Mouse (Mus musculus) kidney, adult 2 months (tissue): ENCODE results near the gene Lrch4. TPM values are rescaled to one million over a fixed set of nuclear protein-coding genes. Genes with fewer than 3 reads are reported as not detected.

Source experiments
- DNase-seq: peaks from one replicate; pipeline ENCODE4 v3.0.0; 2021
- H3K27ac ChIP-seq: fragments of 200-500 bp; 2 replicates; pipeline ENCODE4 v1.5.1; 2012; ENCODE audit warnings: low read depth, low read length, control low read depth, inconsistent platforms; ENCODE audit not compliant: insufficient read depth
- H3K27me3 ChIP-seq: fragments of 200-500 bp; replicated peaks from 2 replicates; pipeline ENCODE4 v1.6.1; 2012; ENCODE audit warnings: mild to moderate bottlenecking, moderate library complexity, low read length, inconsistent platforms; ENCODE audit not compliant: control insufficient read depth, insufficient read depth
- H3K36me3 ChIP-seq: fragments of 200-500 bp; 2 replicates; pipeline ENCODE4 v1.6.1; 2012; ENCODE audit warnings: mild to moderate bottlenecking, moderate library complexity, low read length, inconsistent platforms; ENCODE audit not compliant: control insufficient read depth, insufficient read depth
- H3K4me1 ChIP-seq: fragments of 200-500 bp; 2 replicates; pipeline ENCODE4 v1.6.1; 2011; ENCODE audit warnings: low read length; ENCODE audit not compliant: control insufficient read depth, insufficient read depth
- H3K4me3 ChIP-seq: fragments of 200-500 bp; 2 replicates; pipeline ENCODE4 v1.5.1; 2011; ENCODE audit warnings: mild to moderate bottlenecking, low read depth, low read length, control low read depth; ENCODE audit not compliant: insufficient read depth
- CTCF ChIP-seq: fragments of 200-500 bp; conservative IDR thresholded peaks from 2 replicates; pipeline ENCODE4 v1.5.1; 2011; ENCODE audit warnings: low read depth, mild to moderate bottlenecking, control low read depth, low read length, moderate library complexity, mixed read lengths; ENCODE audit not compliant: insufficient read depth, insufficient read length
- POLR2A ChIP-seq: fragments of 200-500 bp; IDR thresholded peaks from one replicate; pipeline ENCODE4 v1.6.1; 2011; ENCODE audit warnings: low read depth, low read length, control low read depth
- WGBS: fragments of 180-500 bp; shearing (Covaris S2); methylation state at CpG from one replicate; pipeline ENCODE4 v1.1.7; 2018; 5-methylcytosine and 5-hydroxymethylcytosine counted together
- polyA plus RNA-seq: library from polyadenylated mRNA; depleted of rRNA; stranded (reverse); fragments of >200 nt; gene quantifications from 2 replicates; pipeline ENCODE4 v1.2.3, GENCODE M21; 2012

The Lrch4 gene
- polyA plus RNA-seq, 1 experiment: 45.5 TPM

- no peaks in the 10 kb centered on the region for H3K27me3 ChIP-seq
- TF ChIP-seq POLR2A (no peak), CTCF (no peak)
- no peaks in the 10 kb centered on the region for H3K36me3 ChIP-seq
- no peak for DNase-seq
- H3K4me3 ChIP-seq: peak overlapping the region; percentile 62
- WGBS: under 1% methylated on average over 22 of the region's 22 CpGs
- peaks cover 11% of the 10 kb centered on the region; the same call in 1 of the 2 replicates for H3K4me1 ChIP-seq
- H3K27ac ChIP-seq: peak overlapping the region; percentile 79
These were observed 27.6 kb upstream of the Lrch4 start for GRCm38 (mm10) chr5:137601365-137601729.

- H3K4me3 ChIP-seq: no peak overlapping the region
- WGBS: 49% methylated on average over 26 of the region's 26 CpGs
- no peak overlapping the region for H3K27ac ChIP-seq
These were observed 20.9 kb upstream of the Lrch4 start for GRCm38 (mm10) chr5:137607860-137608653.

GRCm38 (mm10) chr5:137608654-137609190 lies 20.2 kb upstream of the Lrch4 start:
- 30% methylated on average over 23 of the region's 23 CpGs for WGBS
- H3K27ac ChIP-seq: no peak overlapping the region
- no peak; the same call in 1 of the 2 replicates for TF ChIP-seq CTCF
- no peak for TF ChIP-seq POLR2A
- H3K27me3 ChIP-seq: no peaks in the 10 kb centered on the region
- no peaks in the 10 kb centered on the region for H3K36me3 ChIP-seq
- peaks cover 12% of the 10 kb centered on the region for H3K4me1 ChIP-seq
- no peak overlapping the region for H3K4me3 ChIP-seq
- DNase-seq: no peak

More at GRCm38 (mm10) chr5:137607860-137608653, 20.9 kb upstream of the Lrch4 start:
- H3K27me3 ChIP-seq: no peaks in the 10 kb centered on the region
- no peaks in the 10 kb centered on the region for H3K36me3 ChIP-seq
- no peak for DNase-seq
- peaks cover 8% of the 10 kb centered on the region for H3K4me1 ChIP-seq
- TF ChIP-seq CTCF (no peak), POLR2A (no peak)

GRCm38 (mm10) chr5:137609292-137609691 lies 19.6 kb upstream of the Lrch4 start:
- H3K27ac ChIP-seq: no peak overlapping the region
- DNase-seq: no peak
- WGBS: 72% methylated on average over 3 of the region's 3 CpGs
- H3K27me3 ChIP-seq: no peaks in the 10 kb centered on the region
- TF ChIP-seq POLR2A (no peak), CTCF (no peak)
- H3K4me1 ChIP-seq: peaks cover 14% of the 10 kb centered on the region
- no peaks in the 10 kb centered on the region for H3K36me3 ChIP-seq
- no peak overlapping the region for H3K4me3 ChIP-seq

- peak overlapping the region; percentile 49 for H3K4me3 ChIP-seq
- H3K27ac ChIP-seq: peak overlapping the region; percentile 59
- TF ChIP-seq CTCF (no peak), POLR2A (no peak)
- no peaks in the 10 kb centered on the region for H3K36me3 ChIP-seq
- WGBS: 76% methylated on average over 4 of the region's 4 CpGs
- peaks cover 14% of the 10 kb centered on the region for H3K4me1 ChIP-seq
- DNase-seq: no peak
- no peaks in the 10 kb centered on the region for H3K27me3 ChIP-seq
These were observed 18.9 kb upstream of the Lrch4 start for GRCm38 (mm10) chr5:137610056-137610455.

- Histone ChIP-seq H3K4me3 (peak overlapping the region; percentile 49), H3K4me1 (peaks cover 14% of the 10 kb centered on the region), H3K27ac (peak overlapping the region; percentile 89), H3K27me3 (no peaks in the 10 kb centered on the region), H3K36me3 (no peaks in the 10 kb centered on the region)
- DNase-seq: peak; percentile 87
- TF ChIP-seq CTCF (no peak), POLR2A (no peak)
- 9% methylated on average over 12 of the region's 12 CpGs for WGBS
These were observed 18.2 kb upstream of the Lrch4 start for GRCm38 (mm10) chr5:137610548-137611244.

GRCm38 (mm10) chr5:137611245-137611602 lies 17.7 kb upstream of the Lrch4 start:
- H3K36me3 ChIP-seq: no peaks in the 10 kb centered on the region
- 19% methylated on average over 6 of the region's 6 CpGs for WGBS
- H3K27ac ChIP-seq: peak overlapping the region; percentile 89
- H3K4me3 ChIP-seq: peak overlapping the region; percentile 49
- H3K27me3 ChIP-seq: no peaks in the 10 kb centered on the region
- peak; percentile 54 for DNase-seq
- peaks cover 14% of the 10 kb centered on the region for H3K4me1 ChIP-seq
- no peak for TF ChIP-seq CTCF
- no peak for TF ChIP-seq POLR2A
